Mouse (Mus musculus) midbrain, postnatal 0 days (tissue): ENCODE results near the gene Pln. TPM values are rescaled to one million over a fixed set of nuclear protein-coding genes. Genes with fewer than 3 reads are reported as not detected.

Experiments
- ATAC-seq: fragments of 200-750 bp; cut with Nextera tagmentation; 2 replicates; pipeline ENCODE4 v1.8.0; 2017; ENCODE audit warnings: moderate number of reproducible peaks, mild to moderate bottlenecking, moderate TSS enrichment, moderate library complexity; ENCODE audit not compliant: low FRiP score
- DNase-seq: peaks from one replicate; pipeline ENCODE4 v3.0.0-alpha.2; 2015; ENCODE audit warnings: low spot score
- H3K27ac ChIP-seq: fragments of 300-500 bp; sonication (generic); 2 replicates; pipeline ENCODE4 v1.5.1; 2014; ENCODE audit warnings: low read depth, mild to moderate bottlenecking, low read length, mixed read lengths
- H3K27me3 ChIP-seq: fragments of 300-500 bp; sonication (generic); 2 replicates; pipeline ENCODE4 v1.6.1; 2014; ENCODE audit warnings: low read length, control low read depth, mixed read lengths; ENCODE audit not compliant: insufficient read depth
- H3K36me3 ChIP-seq: fragments of 300-500 bp; sonication (generic); 2 replicates; pipeline ENCODE4 v1.6.1; 2014; ENCODE audit warnings: low read length, control low read depth, mixed read lengths; ENCODE audit not compliant: insufficient read depth
- H3K4me1 ChIP-seq: fragments of 300-500 bp; sonication (generic); 2 replicates; pipeline ENCODE4 v1.6.1; 2014; ENCODE audit warnings: mild to moderate bottlenecking, control low read depth, antibody characterized with exemption, low read length, mixed read lengths; ENCODE audit not compliant: insufficient read depth
- H3K4me2 ChIP-seq: fragments of 300-500 bp; sonication (generic); 2 replicates; pipeline ENCODE4 v1.6.1; 2014; ENCODE audit warnings: low read depth, mild to moderate bottlenecking, low read length, mixed read lengths; ENCODE audit not compliant: poor library complexity, severe bottlenecking
- H3K4me3 ChIP-seq: fragments of 300-500 bp; sonication (generic); 2 replicates; pipeline ENCODE4 v1.5.1; 2014; ENCODE audit warnings: low read depth, mild to moderate bottlenecking, low read length, moderate library complexity
- H3K9ac ChIP-seq: fragments of 300-500 bp; sonication (generic); replicated peaks from 2 replicates; pipeline ENCODE4 v1.6.1; 2014; ENCODE audit warnings: mild to moderate bottlenecking, low read length, moderate library complexity, mixed read lengths; ENCODE audit not compliant: poor library complexity, severe bottlenecking
- H3K9me3 ChIP-seq: fragments of 300-500 bp; sonication (generic); 2 replicates; pipeline ENCODE4 v1.6.1; 2016; ENCODE audit warnings: low read length, control low read depth
- CTCF ChIP-seq: IDR thresholded peaks from 2 replicates; pipeline ENCODE4 v1.5.1; 2016; ENCODE audit warnings: antibody characterized with exemption, mild to moderate bottlenecking
- WGBS: fragments of 180-500 bp; shearing (Covaris S2); extraction: QIAGEN DNeasy Blood & Tissue Kit; methylation state at CpG from one replicate; pipeline ENCODE4 v1.1.7; 2014; 5-methylcytosine and 5-hydroxymethylcytosine counted together
- polyA plus RNA-seq: library from polyadenylated mRNA; unstranded; fragments of >200 nt; fragmentation: Nextera tagmentation; extraction: Ambion mirVana; gene quantifications from 2 replicates; pipeline ENCODE4 v1.2.1, GENCODE M21; 2015
- total RNA-seq: library from RNA; depleted of rRNA; stranded (reverse); fragments of >200 nt; gene quantifications from 2 replicates; pipeline ENCODE4 v1.2.3, GENCODE M21; 2014; rRNA removed

Gene Pln
- total and polyA plus RNA-seq, 2 experiments from 2014 or later: 0.20 TPM; not detected in 1

- Histone ChIP-seq H3K4me3 (no peak overlapping the region), H3K27ac (no peak overlapping the region), H3K9ac (no peak overlapping the region), H3K4me1 (peaks cover 7% of the 10 kb centered on the region; the same call in 1 of the 2 replicates), H3K9me3 (no peaks in the 10 kb centered on the region), H3K4me2 (no peak overlapping the region), H3K36me3 (no peaks in the 10 kb centered on the region), H3K27me3 (no peaks in the 10 kb centered on the region)
- DNase-seq: no peak
- 73% methylated on average over 7 of the region's 7 CpGs for WGBS
- no peak for TF ChIP-seq CTCF
- no peak for ATAC-seq
Observed at GRCm38 (mm10) chr10:53382696-53383365, 45.4 kb downstream of the Pln start.

- no peak for TF ChIP-seq CTCF
Observed at GRCm38 (mm10) chr10:53384896-53385295, 47.4 kb downstream of the Pln start.

GRCm38 (mm10) chr10:53385438-53385837 is 48.0 kb downstream of the Pln start:
- no peaks in the 10 kb centered on the region for H3K36me3 ChIP-seq
- no peak overlapping the region for H3K9ac ChIP-seq
- ATAC-seq (no peak), DNase-seq (no peak)
- no peaks in the 10 kb centered on the region for H3K4me1 ChIP-seq
- no peaks in the 10 kb centered on the region for H3K9me3 ChIP-seq
- H3K4me2 ChIP-seq: no peak overlapping the region
- H3K4me3 ChIP-seq: no peak overlapping the region
- no peak for TF ChIP-seq CTCF
- no peak overlapping the region for H3K27ac ChIP-seq
- 77% methylated on average over 5 of the region's 5 CpGs for WGBS
- no peaks in the 10 kb centered on the region for H3K27me3 ChIP-seq

More at GRCm38 (mm10) chr10:53384896-53385295, 47.4 kb downstream of the Pln start:
- H3K27me3 ChIP-seq: no peaks in the 10 kb centered on the region
- no peaks in the 10 kb centered on the region for H3K36me3 ChIP-seq
- 88% methylated on average over 1 of the region's 1 CpGs for WGBS
- H3K4me3 ChIP-seq: no peak overlapping the region
- DNase-seq (no peak), ATAC-seq (no peak)
- no peaks in the 10 kb centered on the region for H3K9me3 ChIP-seq
- H3K27ac ChIP-seq: no peak overlapping the region
- H3K9ac ChIP-seq: no peak overlapping the region
- no peak overlapping the region for H3K4me2 ChIP-seq
- no peaks in the 10 kb centered on the region for H3K4me1 ChIP-seq

- Histone ChIP-seq H3K36me3 (no peaks in the 10 kb centered on the region), H3K9me3 (no peaks in the 10 kb centered on the region), H3K27ac (no peak overlapping the region), H3K4me1 (no peaks in the 10 kb centered on the region), H3K9ac (no peak overlapping the region), H3K4me2 (no peak overlapping the region), H3K27me3 (no peaks in the 10 kb centered on the region), H3K4me3 (no peak overlapping the region)
- no peak for TF ChIP-seq CTCF
- no peak for ATAC-seq
- WGBS: 66% methylated on average over 6 of the region's 6 CpGs
- no peak for DNase-seq
Observed at GRCm38 (mm10) chr10:53388227-53388920, 50.9 kb downstream of the Pln start.

- no peak for TF ChIP-seq CTCF
- Histone ChIP-seq H3K36me3 (no peaks in the 10 kb centered on the region), H3K27ac (no peak overlapping the region), H3K27me3 (no peaks in the 10 kb centered on the region), H3K4me3 (no peak overlapping the region), H3K4me1 (no peaks in the 10 kb centered on the region), H3K4me2 (no peak overlapping the region), H3K9me3 (no peaks in the 10 kb centered on the region), H3K9ac (no peak overlapping the region)
- 86% methylated on average over 9 of the region's 9 CpGs for WGBS
- no peak for DNase-seq
- no peak for ATAC-seq
Observed at GRCm38 (mm10) chr10:53394923-53395629, 57.6 kb downstream of the Pln start.

Other genes starting within 250 kb of the Pln start
- gene Cep85l, start 42.3 kb downstream of the Pln start, total RNA-seq: 14.3 and 15.2 TPM in 2 replicates
- gene Cep85l, start 42.3 kb downstream of the Pln start, polyA plus RNA-seq: 4.3 and 6.0 TPM in 2 replicates